Mouse (Mus musculus) testis, adult 2 months (tissue): ENCODE results near the gene Dnah7a. TPM values are rescaled to one million over a fixed set of nuclear protein-coding genes. Genes with fewer than 3 reads are reported as not detected.
A peak's percentile ranks its signal among the peaks of the same experiment; 100 is the strongest.
"Not testable (repeated sequence)": the region's sequence is repeated elsewhere in the genome, so short reads cannot be mapped to it uniquely, and the experiment has no call there.

ENCODE experiments used
- H3K27ac ChIP-seq: fragments of 200-500 bp; 2 replicates; pipeline ENCODE4 v1.5.1; 2012; ENCODE audit warnings: low read depth, low read length; ENCODE audit not compliant: control insufficient read depth, insufficient read depth
- H3K27me3 ChIP-seq: fragments of 200-500 bp; 2 replicates; pipeline ENCODE4 v1.6.1; 2012; ENCODE audit warnings: mild to moderate bottlenecking, low read length, moderate library complexity; ENCODE audit not compliant: control insufficient read depth, insufficient read depth
- H3K36me3 ChIP-seq: fragments of 200-500 bp; 2 replicates; pipeline ENCODE4 v1.6.1; 2012; ENCODE audit warnings: mild to moderate bottlenecking, low read length; ENCODE audit not compliant: control insufficient read depth, insufficient read depth
- H3K4me1 ChIP-seq: fragments of 200-500 bp; 2 replicates; pipeline ENCODE4 v1.6.1; 2012; ENCODE audit warnings: low read length; ENCODE audit not compliant: control insufficient read depth, insufficient read depth
- H3K4me3 ChIP-seq: fragments of 200-500 bp; 2 replicates; pipeline ENCODE4 v1.5.1; 2012; ENCODE audit warnings: low read depth, mild to moderate bottlenecking, low read length, moderate library complexity, mixed read lengths; ENCODE audit not compliant: control insufficient read depth
- CTCF ChIP-seq: fragments of 200-500 bp; IDR thresholded peaks from 2 replicates; pipeline ENCODE4 v1.5.1; 2012; ENCODE audit warnings: low read depth, mild to moderate bottlenecking, inconsistent platforms, low read length, moderate library complexity; ENCODE audit not compliant: control insufficient read depth, insufficient read depth, insufficient replicate concordance
- POLR2A ChIP-seq: fragments of 200-500 bp; IDR thresholded peaks from 2 replicates; pipeline ENCODE4 v1.6.1; 2012; ENCODE audit warnings: low read depth, mild to moderate bottlenecking, inconsistent platforms, low read length, moderate library complexity; ENCODE audit not compliant: control insufficient read depth
- polyA plus RNA-seq: library from polyadenylated mRNA; depleted of rRNA; stranded (reverse); fragments of >200 nt; gene quantifications from 2 replicates; pipeline ENCODE4 v1.2.3, GENCODE M21; 2012; rRNA removed

Dnah7a gene
- polyA plus RNA-seq, result 26.2 and 26.5 TPM in 2 replicates

DNA sequence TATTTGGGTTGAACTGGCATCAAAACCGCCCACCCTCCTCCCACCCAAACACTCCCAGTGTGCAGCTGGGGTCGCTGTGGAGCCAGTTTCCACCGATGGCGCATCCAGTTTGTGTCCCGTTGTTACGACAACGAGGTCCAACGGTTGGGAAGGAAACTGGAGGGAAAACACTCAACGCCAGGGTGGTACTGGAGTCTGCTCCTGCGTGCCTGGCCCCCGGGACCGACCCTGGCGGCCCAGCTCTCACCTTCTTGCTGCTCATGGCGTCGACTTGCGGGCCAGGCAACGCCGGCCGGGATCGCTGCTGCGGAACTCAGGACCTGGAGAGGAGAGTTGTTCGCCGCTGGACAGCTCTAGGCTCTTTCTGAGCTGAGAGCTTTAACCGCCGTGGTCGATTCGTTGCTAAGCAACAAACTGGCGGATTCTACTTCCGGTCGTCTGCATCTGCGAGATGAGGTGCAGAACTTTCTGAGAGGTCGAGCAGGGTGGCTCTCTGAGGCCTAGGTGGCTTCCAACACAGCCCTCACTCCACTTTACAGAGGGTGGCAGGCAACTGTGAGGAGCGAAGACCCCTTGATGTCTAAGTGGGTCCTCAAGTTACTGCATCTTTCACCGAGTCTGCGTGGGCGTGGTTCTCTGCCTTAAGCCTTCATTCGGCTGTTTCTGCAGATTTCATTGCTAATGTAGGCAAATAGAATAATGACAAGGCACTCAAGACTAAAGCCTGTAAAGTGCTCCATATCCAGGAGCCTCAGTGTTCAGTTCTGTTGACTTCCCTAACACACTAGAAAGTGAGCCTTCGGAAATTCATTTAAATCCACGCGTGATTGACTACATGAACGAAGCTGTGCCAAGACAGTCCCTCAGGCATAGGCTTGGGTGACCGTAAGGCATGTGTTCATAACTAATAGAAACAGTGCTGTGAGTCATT lies at the start of gene Dnah7a:
Dnah7a (minus strand) TSS at position 354 of the 931 bp plus-strand sequence.
- peak within 1 kb of the TSS; percentile 96 for H3K4me3 ChIP-seq
- no peaks in the 10 kb centered on the region for H3K27me3 ChIP-seq
- H3K4me1 ChIP-seq, result peaks cover 3% of the 10 kb centered on the region
- peak within 1 kb of the TSS; percentile 99 for H3K27ac ChIP-seq
- no peaks in the 10 kb centered on the region; the same call in 1 of the 2 replicates for H3K36me3 ChIP-seq
- TF ChIP-seq POLR2A (peak; percentile 74), CTCF (no peak)

DNA sequence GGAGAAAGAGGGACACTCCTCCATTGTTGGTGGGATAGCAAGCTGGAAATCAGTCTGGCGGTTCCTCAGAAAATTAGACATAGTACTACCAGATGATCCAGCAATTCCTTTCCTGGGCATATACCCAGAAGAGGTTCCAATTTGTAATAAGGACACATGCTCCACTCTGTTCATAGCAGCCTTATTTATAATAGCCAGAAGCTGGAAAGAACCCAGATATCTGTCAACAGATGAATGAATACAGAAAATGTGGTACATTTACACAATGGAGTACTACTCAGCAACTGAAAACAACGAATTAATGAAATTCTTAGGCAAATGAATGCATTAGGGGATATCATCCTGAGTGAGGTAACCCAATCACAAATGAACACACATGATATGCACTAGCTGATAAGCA lies 46.9 kb upstream of the Dnah7a start:
- H3K4me1 ChIP-seq, H3K27me3 ChIP-seq, H3K4me3 ChIP-seq, H3K36me3 ChIP-seq, H3K27ac ChIP-seq: not testable (repeated sequence)

DNA sequence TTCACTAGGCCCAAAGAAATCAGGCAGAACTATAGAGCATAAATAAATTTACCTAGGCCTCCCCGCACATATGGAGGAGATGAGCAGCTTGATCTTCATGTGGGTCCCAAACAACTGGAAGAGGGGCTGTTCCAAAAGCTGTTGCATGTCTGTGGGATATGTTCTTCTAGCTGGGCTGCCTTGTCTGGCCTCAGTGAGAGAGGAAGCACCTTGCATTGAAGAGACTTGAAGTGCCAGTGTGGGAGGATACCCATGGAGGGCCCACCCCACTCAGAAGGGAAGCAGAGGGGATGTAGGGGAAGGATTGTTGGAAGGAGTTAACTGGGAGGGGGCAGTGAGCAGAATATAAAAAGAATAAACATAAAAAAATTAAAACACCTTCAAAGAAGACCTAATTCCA lies 44.6 kb upstream of the Dnah7a start:
- Histone ChIP-seq H3K27ac (no peak overlapping the region), H3K27me3 (no peaks in the 10 kb centered on the region), H3K4me3 (no peak overlapping the region), H3K36me3 (no peaks in the 10 kb centered on the region), H3K4me1 (no peaks in the 10 kb centered on the region)
- TF ChIP-seq CTCF, result no peak

DNA sequence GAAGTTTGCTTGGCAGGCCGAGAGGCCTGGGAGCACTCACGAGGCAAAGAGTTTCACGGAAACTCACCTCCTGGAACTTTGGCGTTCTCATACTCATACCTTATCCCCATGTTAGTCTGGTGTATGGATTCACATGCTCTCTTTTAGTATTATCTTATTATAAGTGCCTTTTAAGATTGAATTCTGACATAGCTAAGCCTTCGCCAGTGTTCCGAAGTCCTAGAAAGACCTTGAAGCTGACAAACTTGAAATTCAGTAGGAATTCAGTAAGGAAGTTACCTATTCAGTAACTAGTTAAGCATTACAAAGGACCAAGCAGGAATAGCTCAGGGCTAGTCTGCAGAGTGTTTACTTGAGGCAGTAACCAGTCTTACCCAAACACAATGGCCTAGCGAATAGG lies 44.1 kb upstream of the Dnah7a start:
- not testable (repeated sequence) for H3K27ac ChIP-seq, H3K36me3 ChIP-seq

DNA sequence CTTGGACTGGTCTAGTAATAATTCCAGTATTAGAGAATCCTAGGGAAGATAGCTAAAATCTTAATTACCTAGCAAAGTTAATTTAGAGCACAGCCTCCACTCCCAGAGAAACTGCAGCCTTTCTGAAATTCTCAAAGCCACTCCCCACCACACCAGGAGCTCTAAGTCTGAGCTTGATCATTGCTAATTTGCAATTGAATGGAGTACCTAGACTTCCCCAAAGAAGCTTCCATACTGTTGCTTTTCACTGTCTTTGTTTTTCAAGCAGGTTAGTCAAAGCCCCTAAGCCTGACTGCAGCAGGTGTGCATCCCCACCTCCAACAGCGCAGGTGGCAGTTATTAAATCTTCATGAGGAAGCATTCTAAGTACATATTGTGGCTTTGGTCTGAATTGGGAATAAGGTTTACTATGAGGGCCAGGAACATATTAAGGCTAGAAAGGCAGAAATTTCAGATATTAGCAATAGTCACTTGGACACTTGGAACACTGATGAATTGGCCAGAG lies 43.3 kb upstream of the Dnah7a start:
- not testable (repeated sequence) for H3K27ac ChIP-seq, H3K4me3 ChIP-seq, H3K36me3 ChIP-seq, H3K27me3 ChIP-seq, H3K4me1 ChIP-seq

More for the DNA sequence above, 44.1 kb upstream of the Dnah7a start:
- H3K4me1 ChIP-seq, H3K4me3 ChIP-seq, H3K27me3 ChIP-seq: not testable (repeated sequence)

DNA sequence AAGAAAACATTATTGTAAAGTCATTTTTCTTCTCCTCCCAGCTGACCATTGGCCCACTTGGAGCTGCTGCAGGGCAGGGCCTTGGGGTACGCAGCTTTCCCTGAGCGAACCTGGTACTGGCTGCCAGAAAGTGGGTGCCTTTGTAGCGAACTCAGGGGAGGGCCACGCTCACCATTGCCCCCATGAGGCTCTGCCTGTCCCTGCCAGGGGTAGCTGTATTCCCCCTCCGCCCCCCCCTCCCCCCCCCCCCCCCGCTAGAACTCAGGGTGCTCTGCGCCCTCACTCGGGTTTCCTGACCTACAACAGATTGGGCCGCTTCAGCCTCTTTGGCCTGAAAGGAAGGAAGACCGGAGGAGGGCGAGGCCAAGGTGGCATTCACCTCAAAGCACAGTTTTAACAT lies 42.0 kb upstream of the Dnah7a start:
- no peaks in the 10 kb centered on the region for H3K36me3 ChIP-seq
- H3K4me1 ChIP-seq, result no peaks in the 10 kb centered on the region
- TF ChIP-seq CTCF, result no peak
- no peak for TF ChIP-seq POLR2A
- H3K27me3 ChIP-seq, result no peaks in the 10 kb centered on the region
- H3K27ac ChIP-seq, result no peak overlapping the region
- H3K4me3 ChIP-seq, result no peak overlapping the region

DNA sequence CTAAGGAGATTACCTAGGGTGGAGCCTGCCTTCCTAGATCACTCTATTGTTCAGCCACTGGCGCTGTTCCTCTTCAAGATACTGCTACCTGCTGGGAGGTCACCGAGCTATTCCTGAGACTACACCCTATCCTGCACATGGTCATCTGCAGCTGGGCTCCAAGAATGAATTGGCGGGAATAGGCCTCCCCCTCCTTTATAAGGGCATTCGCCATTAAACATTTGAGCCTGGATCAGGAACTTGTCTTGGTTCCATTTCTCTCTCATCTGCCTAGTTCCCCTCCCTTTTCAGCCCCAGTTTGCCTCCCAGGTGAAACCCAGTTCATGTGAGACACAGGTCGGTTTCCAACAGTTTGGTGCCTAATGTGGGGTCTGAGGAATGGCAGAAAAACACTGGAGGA lies 39.4 kb upstream of the Dnah7a start:
- Histone ChIP-seq H3K36me3 (no peaks in the 10 kb centered on the region), H3K4me3 (no peak overlapping the region), H3K4me1 (no peaks in the 10 kb centered on the region), H3K27me3 (no peaks in the 10 kb centered on the region), H3K27ac (no peak overlapping the region)
- TF ChIP-seq POLR2A, result no peak
- TF ChIP-seq CTCF, result no peak
